Mouse (Mus musculus) G1E (cell line): ENCODE measurements around the gene Cacna1c. TPM values are rescaled to one million over a fixed set of nuclear protein-coding genes. Genes with fewer than 3 reads are reported as not detected.

Experiments used
- ATAC-seq: 2 replicates; pipeline ENCODE4 v1.8.0; 2016; ENCODE audit warnings: mild to moderate bottlenecking; ENCODE audit not compliant: insufficient number of reproducible peaks, poor library complexity, low FRiP score, severe bottlenecking; ENCODE audit errors: extremely low read depth
- DNase-seq: peaks from one replicate; pipeline ENCODE4 v3.0.0; 2012; ENCODE audit warnings: low spot score
- H3K27me3 ChIP-seq: 2 replicates; pipeline ENCODE4 v1.6.1; 2012; ENCODE audit warnings: mild to moderate bottlenecking, low read length, inconsistent platforms; ENCODE audit not compliant: insufficient read depth
- H3K36me3 ChIP-seq: replicated peaks from 2 replicates; pipeline ENCODE3; 2012; ENCODE audit warnings: mild to moderate bottlenecking, inconsistent platforms
- H3K4me1 ChIP-seq: 2 replicates; pipeline ENCODE4 v1.6.1; 2012; ENCODE audit warnings: low read depth, low read length, inconsistent platforms, mixed read lengths; ENCODE audit not compliant: insufficient read depth
- H3K4me3 ChIP-seq: 2 replicates; pipeline ENCODE4 v1.5.1; 2012; ENCODE audit warnings: low read depth, mild to moderate bottlenecking, inconsistent platforms, low read length, moderate library complexity, mixed read lengths
- H3K9me3 ChIP-seq: replicated peaks from 2 replicates; pipeline ENCODE4 v1.6.1; 2012; ENCODE audit warnings: inconsistent platforms
- CTCF ChIP-seq: IDR thresholded peaks from 2 replicates; pipeline ENCODE4 v1.5.1; 2012; ENCODE audit warnings: low read depth, low read length, inconsistent platforms, mixed read lengths
- GATA1 ChIP-seq: IDR thresholded peaks from 2 replicates; pipeline ENCODE4 v1.6.1; 2012; ENCODE audit warnings: borderline replicate concordance, low read length, inconsistent platforms, mixed read lengths
- GATA2 ChIP-seq: IDR thresholded peaks from 2 replicates; pipeline ENCODE4 v1.6.1; 2012; ENCODE audit warnings: low read depth, low read length, inconsistent platforms, borderline replicate concordance
- POLR2AphosphoS5 ChIP-seq: IDR thresholded peaks from 2 replicates; pipeline ENCODE4 v1.6.1; 2012; ENCODE audit warnings: low read depth, low read length, inconsistent platforms; ENCODE audit not compliant: insufficient replicate concordance
- TAL1 ChIP-seq: conservative IDR thresholded peaks from 2 replicates; pipeline ENCODE4 v1.6.1; 2012; ENCODE audit warnings: low read depth, low read length, inconsistent platforms, mixed read lengths
- polyA plus RNA-seq: library from polyadenylated mRNA; stranded (reverse); fragments of >175 nt; gene quantifications from 2 replicates; pipeline ENCODE4 v1.2.3, GENCODE M21; 2012
- total RNA-seq, 2 experiments: library from RNA; stranded (forward) in 1 of 2; stranded (reverse) in 1 of 2; fragments of 200-1000 nt in 1 of 2; fragments of >200 nt in 1 of 2; fragmentation: Nextera tagmentation in 1 of 2; gene quantifications; 2 replicates each; pipeline ENCODE4 v1.2.3; 2014 to 2017

Cacna1c gene
- total and polyA plus RNA-seq, 3 experiments = 0.11 TPM; not detected in 2

GRCm38 (mm10) chr6:118836693-118837092, 359.5 kb downstream of the Cacna1c start:
- H3K27me3 ChIP-seq = no peaks in the 10 kb centered on the region
- ATAC-seq (no peak), DNase-seq (no peak)
- H3K4me3 ChIP-seq = no peak overlapping the region
- H3K36me3 ChIP-seq = no peaks in the 10 kb centered on the region
- H3K4me1 ChIP-seq = no peaks in the 10 kb centered on the region
- TF ChIP-seq CTCF (no peak), POLR2AphosphoS5 (no peak), GATA2 (no peak), GATA1 (no peak), TAL1 (no peak)
- peaks cover 61% of the 10 kb centered on the region for H3K9me3 ChIP-seq

- DNase-seq (no peak), ATAC-seq (no peak)
- Histone ChIP-seq H3K36me3 (no peaks in the 10 kb centered on the region), H3K4me3 (no peak overlapping the region), H3K4me1 (no peaks in the 10 kb centered on the region), H3K9me3 (peaks cover 47% of the 10 kb centered on the region), H3K27me3 (no peaks in the 10 kb centered on the region)
- TF ChIP-seq TAL1 = no peak
- TF ChIP-seq GATA1 = no peak
- no peak for TF ChIP-seq GATA2
- TF ChIP-seq POLR2AphosphoS5 = no peak
- TF ChIP-seq CTCF = no peak
Measured at GRCm38 (mm10) chr6:118834046-118834445, 362.2 kb downstream of the Cacna1c start.

- no peak for TF ChIP-seq GATA1
- no peak for TF ChIP-seq GATA2
- TF ChIP-seq POLR2AphosphoS5 = no peak
- no peak for TF ChIP-seq CTCF
- no peak for TF ChIP-seq TAL1
- Histone ChIP-seq H3K4me3 (no peak overlapping the region), H3K27me3 (no peaks in the 10 kb centered on the region), H3K4me1 (no peaks in the 10 kb centered on the region), H3K9me3 (peaks cover 43% of the 10 kb centered on the region), H3K36me3 (no peaks in the 10 kb centered on the region)
- DNase-seq = no peak
- ATAC-seq = no peak
Measured at GRCm38 (mm10) chr6:118833049-118833448, 363.2 kb downstream of the Cacna1c start.

GRCm38 (mm10) chr6:118832616-118833015, 363.6 kb downstream of the Cacna1c start:
- H3K4me3 ChIP-seq = no peak overlapping the region
- peaks cover 47% of the 10 kb centered on the region for H3K9me3 ChIP-seq
- DNase-seq (no peak), ATAC-seq (no peak)
- H3K36me3 ChIP-seq = no peaks in the 10 kb centered on the region
- no peaks in the 10 kb centered on the region for H3K27me3 ChIP-seq
- no peaks in the 10 kb centered on the region for H3K4me1 ChIP-seq
- TF ChIP-seq CTCF = no peak
- TF ChIP-seq POLR2AphosphoS5 = no peak
- TF ChIP-seq GATA2 = no peak
- TF ChIP-seq TAL1 = no peak
- TF ChIP-seq GATA1 = no peak

GRCm38 (mm10) chr6:118830851-118831250, 365.4 kb downstream of the Cacna1c start:
- H3K27me3 ChIP-seq = no peaks in the 10 kb centered on the region
- no peaks in the 10 kb centered on the region for H3K4me1 ChIP-seq
- peaks cover 55% of the 10 kb centered on the region for H3K9me3 ChIP-seq
- TF ChIP-seq GATA2 = no peak
- H3K36me3 ChIP-seq = no peaks in the 10 kb centered on the region
- no peak overlapping the region for H3K4me3 ChIP-seq
- ATAC-seq (no peak), DNase-seq (no peak)

- TF ChIP-seq POLR2AphosphoS5 = no peak
- no peak for TF ChIP-seq GATA1
- TF ChIP-seq TAL1 = no peak
- no peak for TF ChIP-seq GATA2
- TF ChIP-seq CTCF = no peak
- H3K4me1 ChIP-seq = no peaks in the 10 kb centered on the region
- peaks cover 60% of the 10 kb centered on the region for H3K9me3 ChIP-seq
- H3K36me3 ChIP-seq = no peaks in the 10 kb centered on the region
- H3K27me3 ChIP-seq = no peaks in the 10 kb centered on the region
- ATAC-seq (no peak), DNase-seq (no peak)
- no peak overlapping the region for H3K4me3 ChIP-seq
Measured at GRCm38 (mm10) chr6:118828187-118828586, 368.0 kb downstream of the Cacna1c start.

GRCm38 (mm10) chr6:118827560-118827959, 368.7 kb downstream of the Cacna1c start:
- no peaks in the 10 kb centered on the region for H3K4me1 ChIP-seq
- no peak for TF ChIP-seq TAL1
- no peak for TF ChIP-seq GATA1
- TF ChIP-seq GATA2 = no peak
- TF ChIP-seq CTCF = no peak
- no peak for TF ChIP-seq POLR2AphosphoS5
- H3K9me3 ChIP-seq = peaks cover 59% of the 10 kb centered on the region
- no peaks in the 10 kb centered on the region for H3K36me3 ChIP-seq
- H3K27me3 ChIP-seq = no peaks in the 10 kb centered on the region
- H3K4me3 ChIP-seq = no peak overlapping the region
- DNase-seq (no peak), ATAC-seq (no peak)
